Mouse (Mus musculus) megakaryocyte, embryonic 14.5 days (primary cell): Measurements from ENCODE around the gene Tesmin.

ENCODE experiments used
- FLI1 ChIP-seq: IDR thresholded peaks from 2 replicates; pipeline ENCODE4 v1.6.1; 2012; ENCODE audit warnings: low read length, inconsistent platforms, mixed read lengths
- GATA1 ChIP-seq: IDR thresholded peaks from 3 replicates; pipeline ENCODE4 v1.6.1; 2012; ENCODE audit warnings: mixed read lengths, low read length, inconsistent platforms, borderline replicate concordance

DNA sequence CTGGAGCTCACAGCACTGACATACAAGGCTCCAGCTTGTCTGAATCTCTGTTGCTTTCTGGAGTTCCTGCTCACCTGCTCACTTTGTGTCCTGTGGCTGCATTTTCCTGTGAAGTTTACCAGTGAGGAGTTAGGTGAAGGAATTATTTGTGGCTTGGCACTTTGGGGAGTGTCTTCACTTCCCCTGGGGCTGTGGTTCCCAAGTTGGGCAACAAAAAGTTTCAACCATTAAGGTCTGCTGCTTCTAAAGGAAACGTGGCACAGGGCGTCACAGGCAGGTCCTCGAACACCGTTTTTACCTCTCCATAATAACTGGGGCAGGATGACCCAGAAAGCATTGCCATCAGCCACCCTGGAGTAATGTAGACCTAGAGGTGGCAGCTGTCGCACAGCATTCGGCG, 12.8 kb downstream of the Tesmin start:
- TF ChIP-seq GATA1 (no peak), FLI1 (no peak)
